Mouse (Mus musculus) C2C12 (cell line): ENCODE data around the gene Col4a1.

Experiments used
- CTCF ChIP-seq: IDR thresholded peaks from one replicate; pipeline ENCODE4 v1.5.1; 2011; ENCODE audit not compliant: control insufficient read depth, insufficient read depth, insufficient read length
- USF1 ChIP-seq: IDR thresholded peaks from one replicate; pipeline ENCODE4 v1.6.1; 2011; ENCODE audit warnings: low read depth, mild to moderate bottlenecking, control low read depth, moderate library complexity

GRCm38 (mm10) chr8:11156319-11156692 lies 156.3 kb downstream of the Col4a1 start:
- TF ChIP-seq USF1 (no peak), CTCF (no peak)
